Mouse (Mus musculus): ENCODE measurements around the gene Pla2g2f. TPM values are rescaled to one million over a fixed set of nuclear protein-coding genes. Genes with fewer than 3 reads are reported as not detected.

The Pla2g2f gene
- total and polyA plus RNA-seq, 3 experiments, result 0.14 to 0.26 (median 0.18) TPM

GRCm38 (mm10) chr4:138777417-138778407 is 20.3 kb upstream of the Pla2g2f start:
- H3K4me1 ChIP-seq (ENCODE audit: control insufficient read depth, insufficient read depth, low read length), result no peaks in the 10 kb centered on the region
- intact Hi-C loops (cut with DNase I), result no loop called here
- no peaks in the 10 kb centered on the region for H3K36me3 ChIP-seq (ENCODE audit: control insufficient read depth, insufficient read depth, low read length)
- no peak for DNase-seq
- no peak for TF ChIP-seq CTCF (IDR thresholded peaks at IDR 0.05)
- H3K79me2 ChIP-seq (replicated peaks; ENCODE audit: control insufficient read depth, insufficient read depth, low read length), result no peaks in the 10 kb centered on the region
- no peak overlapping the region for H3K27ac ChIP-seq
- H3K27me3 ChIP-seq (ENCODE audit: control insufficient read depth, insufficient read depth, low read length), result no peaks in the 10 kb centered on the region; the same call in 1 of the 2 replicates
- H3K4me3 ChIP-seq, result no peak overlapping the region
- WGBS, result 45% methylated on average over 20 of the region's 20 CpGs
- H3K9ac ChIP-seq (ENCODE audit: low read depth, low read length), result no peak overlapping the region

GRCm38 (mm10) chr4:138775435-138775834 is 18.0 kb upstream of the Pla2g2f start, which contains the start of gene Pla2g2d:
Pla2g2d (plus strand) TSS chr4:138775735.
- TF ChIP-seq EP300 (IDR thresholded peaks at IDR 0.05; ENCODE audit: insufficient read depth, low read depth, low read length) (no peak), POLR2A (IDR thresholded peaks at IDR 0.05; ENCODE audit: insufficient read depth, low read depth, low read length) (no peak), CTCF (IDR thresholded peaks at IDR 0.05) (no peak)
- no peak within 1 kb of the TSS for H3K27ac ChIP-seq
- no peak within 1 kb of the TSS for H3K9ac ChIP-seq (ENCODE audit: low read depth, low read length)
- 72% methylated on average over 6 of the region's 6 CpGs for WGBS
- H3K36me3 ChIP-seq (ENCODE audit: control insufficient read depth, insufficient read depth, low read length), result no peaks in the 10 kb centered on the region
- no peaks in the 10 kb centered on the region for H3K4me1 ChIP-seq (ENCODE audit: control insufficient read depth, insufficient read depth, low read length)
- no peaks in the 10 kb centered on the region; the same call in 1 of the 2 replicates for H3K27me3 ChIP-seq (ENCODE audit: control insufficient read depth, insufficient read depth, low read length)
- intact Hi-C loops (cut with DNase I), result no loop called here
- H3K79me2 ChIP-seq (replicated peaks; ENCODE audit: control insufficient read depth, insufficient read depth, low read length), result no peaks in the 10 kb centered on the region
- H3K4me3 ChIP-seq, result no peak within 1 kb of the TSS
- no peak for DNase-seq

DNA sequence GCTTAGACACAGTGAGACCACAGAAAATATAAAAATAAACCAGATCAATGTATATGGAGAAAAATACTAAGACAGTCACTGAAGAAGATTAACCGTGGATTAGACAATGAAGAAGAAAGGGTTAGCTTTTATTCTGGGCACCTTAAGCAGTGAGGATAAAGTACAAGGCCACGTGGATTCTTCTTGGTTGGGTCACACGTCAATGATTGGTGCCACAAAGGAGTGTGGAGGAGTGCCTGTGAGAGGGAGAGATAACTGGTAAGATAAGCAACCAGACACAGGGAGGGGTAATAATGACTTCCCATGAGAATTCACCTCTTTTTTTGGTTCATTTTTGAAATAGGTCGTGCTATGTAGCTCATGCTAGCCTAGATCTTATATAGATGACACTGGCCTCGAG is 15.0 kb upstream of the Pla2g2f start:
- Histone ChIP-seq H3K27me3 (ENCODE audit: control insufficient read depth, insufficient read depth, low read length) (no peaks in the 10 kb centered on the region), H3K79me2 (replicated peaks; ENCODE audit: control insufficient read depth, insufficient read depth, low read length) (no peaks in the 10 kb centered on the region), H3K36me3 (ENCODE audit: control insufficient read depth, insufficient read depth, low read length) (no peaks in the 10 kb centered on the region), H3K9ac (ENCODE audit: low read depth, low read length) (no peak overlapping the region), H3K27ac (no peak overlapping the region), H3K4me3 (no peak overlapping the region), H3K4me1 (ENCODE audit: control insufficient read depth, insufficient read depth, low read length) (no peaks in the 10 kb centered on the region)
- 59% methylated on average over 5 of the region's 5 CpGs for WGBS
- no peak for DNase-seq
- intact Hi-C loops (cut with DNase I), result no loop called here
- no peak for TF ChIP-seq POLR2A (IDR thresholded peaks at IDR 0.05; ENCODE audit: insufficient read depth, low read depth, low read length)
- no peak for TF ChIP-seq EP300 (IDR thresholded peaks at IDR 0.05; ENCODE audit: insufficient read depth, low read depth, low read length)
- TF ChIP-seq CTCF (IDR thresholded peaks at IDR 0.05), result no peak

GRCm38 (mm10) chr4:138771970-138772369 is 14.5 kb upstream of the Pla2g2f start:
- Histone ChIP-seq H3K4me1 (ENCODE audit: control insufficient read depth, insufficient read depth, low read length) (no peaks in the 10 kb centered on the region), H3K27me3 (ENCODE audit: control insufficient read depth, insufficient read depth, low read length) (no peaks in the 10 kb centered on the region), H3K9ac (ENCODE audit: low read depth, low read length) (no peak overlapping the region), H3K79me2 (replicated peaks; ENCODE audit: control insufficient read depth, insufficient read depth, low read length) (no peaks in the 10 kb centered on the region), H3K36me3 (ENCODE audit: control insufficient read depth, insufficient read depth, low read length) (no peaks in the 10 kb centered on the region), H3K4me3 (no peak overlapping the region), H3K27ac (no peak overlapping the region)
- intact Hi-C loops (cut with DNase I), result no loop called here
- whole genome bisulfite sequencing, result 80% methylated on average over 10 of the region's 10 CpGs
- TF ChIP-seq EP300 (IDR thresholded peaks at IDR 0.05; ENCODE audit: insufficient read depth, low read depth, low read length) (no peak), CTCF (IDR thresholded peaks at IDR 0.05) (no peak), POLR2A (IDR thresholded peaks at IDR 0.05; ENCODE audit: insufficient read depth, low read depth, low read length) (no peak)
- no peak for DNase-seq

- TF ChIP-seq CTCF (IDR thresholded peaks at IDR 0.05) (no peak), EP300 (IDR thresholded peaks at IDR 0.05; ENCODE audit: insufficient read depth, low read depth, low read length) (no peak), POLR2A (IDR thresholded peaks at IDR 0.05; ENCODE audit: insufficient read depth, low read depth, low read length) (no peak)
- no peaks in the 10 kb centered on the region for H3K4me1 ChIP-seq (ENCODE audit: control insufficient read depth, insufficient read depth, low read length)
- 36% methylated on average over 9 of the region's 9 CpGs for WGBS
- no peaks in the 10 kb centered on the region for H3K79me2 ChIP-seq (replicated peaks; ENCODE audit: control insufficient read depth, insufficient read depth, low read length)
- DNase-seq, result no peak
- H3K27ac ChIP-seq, result no peak overlapping the region
- no peaks in the 10 kb centered on the region for H3K27me3 ChIP-seq (ENCODE audit: control insufficient read depth, insufficient read depth, low read length)
- no peak overlapping the region for H3K9ac ChIP-seq (ENCODE audit: low read depth, low read length)
- no peak overlapping the region for H3K4me3 ChIP-seq
- intact Hi-C loops (cut with DNase I), result no loop called here
- no peaks in the 10 kb centered on the region for H3K36me3 ChIP-seq (ENCODE audit: control insufficient read depth, insufficient read depth, low read length)
Measured at GRCm38 (mm10) chr4:138762266-138762665, 4.8 kb upstream of the Pla2g2f start.

- H3K36me3 ChIP-seq (ENCODE audit: control insufficient read depth, insufficient read depth, low read length), result no peaks in the 10 kb centered on the region
- H3K27ac ChIP-seq, result no peak overlapping the region
- no peaks in the 10 kb centered on the region for H3K27me3 ChIP-seq (ENCODE audit: control insufficient read depth, insufficient read depth, low read length)
- 85% methylated on average over 11 of the region's 11 CpGs for WGBS
- no peak for DNase-seq
- no peaks in the 10 kb centered on the region for H3K79me2 ChIP-seq (replicated peaks; ENCODE audit: control insufficient read depth, insufficient read depth, low read length)
- intact Hi-C loops (cut with DNase I), result no loop called here
- TF ChIP-seq POLR2A (IDR thresholded peaks at IDR 0.05; ENCODE audit: insufficient read depth, low read depth, low read length) (no peak), CTCF (IDR thresholded peaks at IDR 0.05) (no peak), EP300 (IDR thresholded peaks at IDR 0.05; ENCODE audit: insufficient read depth, low read depth, low read length) (no peak)
- no peak overlapping the region for H3K4me3 ChIP-seq
- H3K4me1 ChIP-seq (ENCODE audit: control insufficient read depth, insufficient read depth, low read length), result no peaks in the 10 kb centered on the region
- H3K9ac ChIP-seq (ENCODE audit: low read depth, low read length), result no peak overlapping the region
Measured at GRCm38 (mm10) chr4:138755983-138756382, 1.4 kb downstream of the Pla2g2f start.
